Mouse (Mus musculus) G1E (cell line): ENCODE measurements at regions not wholly inside any gene's neighbourhood (a gene's known extent, or its start where the extent isn't known, plus 50 kb on each side); places are given as distances from the start of the nearest gene placed in this dataset.

Experiments
- ATAC-seq: 2 replicates; pipeline ENCODE4 v1.8.0; 2016; ENCODE audit warnings: mild to moderate bottlenecking; ENCODE audit not compliant: insufficient number of reproducible peaks, poor library complexity, low FRiP score, severe bottlenecking; ENCODE audit errors: extremely low read depth
- DNase-seq: peaks from one replicate; pipeline ENCODE4 v3.0.0; 2012; ENCODE audit warnings: low spot score
- H3K27me3 ChIP-seq: 2 replicates; pipeline ENCODE4 v1.6.1; 2012; ENCODE audit warnings: mild to moderate bottlenecking, low read length, inconsistent platforms; ENCODE audit not compliant: insufficient read depth
- H3K36me3 ChIP-seq: replicated peaks from 2 replicates; pipeline ENCODE3; 2012; ENCODE audit warnings: mild to moderate bottlenecking, inconsistent platforms
- H3K4me1 ChIP-seq: 2 replicates; pipeline ENCODE4 v1.6.1; 2012; ENCODE audit warnings: low read depth, low read length, inconsistent platforms, mixed read lengths; ENCODE audit not compliant: insufficient read depth
- H3K4me3 ChIP-seq: 2 replicates; pipeline ENCODE4 v1.5.1; 2012; ENCODE audit warnings: low read depth, mild to moderate bottlenecking, inconsistent platforms, low read length, moderate library complexity, mixed read lengths
- H3K9me3 ChIP-seq: replicated peaks from 2 replicates; pipeline ENCODE4 v1.6.1; 2012; ENCODE audit warnings: inconsistent platforms
- CTCF ChIP-seq: IDR thresholded peaks from 2 replicates; pipeline ENCODE4 v1.5.1; 2012; ENCODE audit warnings: low read depth, low read length, inconsistent platforms, mixed read lengths
- GATA1 ChIP-seq: IDR thresholded peaks from 2 replicates; pipeline ENCODE4 v1.6.1; 2012; ENCODE audit warnings: borderline replicate concordance, low read length, inconsistent platforms, mixed read lengths
- GATA2 ChIP-seq: IDR thresholded peaks from 2 replicates; pipeline ENCODE4 v1.6.1; 2012; ENCODE audit warnings: low read depth, low read length, inconsistent platforms, borderline replicate concordance
- POLR2AphosphoS5 ChIP-seq: IDR thresholded peaks from 2 replicates; pipeline ENCODE4 v1.6.1; 2012; ENCODE audit warnings: low read depth, low read length, inconsistent platforms; ENCODE audit not compliant: insufficient replicate concordance
- TAL1 ChIP-seq: conservative IDR thresholded peaks from 2 replicates; pipeline ENCODE4 v1.6.1; 2012; ENCODE audit warnings: low read depth, low read length, inconsistent platforms, mixed read lengths

DNA sequence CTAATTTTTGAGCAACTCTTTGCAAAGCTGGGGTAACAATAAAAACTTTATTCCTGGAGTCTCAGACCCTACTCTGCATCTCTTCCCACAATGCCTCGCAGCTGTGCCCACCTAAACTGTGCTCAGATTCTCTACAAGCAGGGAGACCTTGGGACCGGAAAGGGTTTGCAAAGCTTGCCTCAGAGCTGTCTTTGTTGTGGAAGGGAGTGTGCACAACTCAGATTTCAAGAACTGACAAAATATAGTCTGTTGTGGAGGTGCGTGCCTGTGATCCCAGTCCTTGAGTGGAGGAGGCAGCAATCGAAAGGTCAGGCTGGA lies 530.2 kb downstream of the Pdcd6ip start:
- Histone ChIP-seq H3K9me3 (peaks cover 23% of the 10 kb centered on the region), H3K36me3 (no peaks in the 10 kb centered on the region), H3K27me3 (no peaks in the 10 kb centered on the region), H3K4me1 (no peaks in the 10 kb centered on the region), H3K4me3 (no peak overlapping the region)
- DNase-seq (no peak), ATAC-seq (no peak)
- TF ChIP-seq GATA2 (no peak), CTCF (no peak), TAL1 (no peak), GATA1 (no peak), POLR2AphosphoS5 (no peak)

DNA sequence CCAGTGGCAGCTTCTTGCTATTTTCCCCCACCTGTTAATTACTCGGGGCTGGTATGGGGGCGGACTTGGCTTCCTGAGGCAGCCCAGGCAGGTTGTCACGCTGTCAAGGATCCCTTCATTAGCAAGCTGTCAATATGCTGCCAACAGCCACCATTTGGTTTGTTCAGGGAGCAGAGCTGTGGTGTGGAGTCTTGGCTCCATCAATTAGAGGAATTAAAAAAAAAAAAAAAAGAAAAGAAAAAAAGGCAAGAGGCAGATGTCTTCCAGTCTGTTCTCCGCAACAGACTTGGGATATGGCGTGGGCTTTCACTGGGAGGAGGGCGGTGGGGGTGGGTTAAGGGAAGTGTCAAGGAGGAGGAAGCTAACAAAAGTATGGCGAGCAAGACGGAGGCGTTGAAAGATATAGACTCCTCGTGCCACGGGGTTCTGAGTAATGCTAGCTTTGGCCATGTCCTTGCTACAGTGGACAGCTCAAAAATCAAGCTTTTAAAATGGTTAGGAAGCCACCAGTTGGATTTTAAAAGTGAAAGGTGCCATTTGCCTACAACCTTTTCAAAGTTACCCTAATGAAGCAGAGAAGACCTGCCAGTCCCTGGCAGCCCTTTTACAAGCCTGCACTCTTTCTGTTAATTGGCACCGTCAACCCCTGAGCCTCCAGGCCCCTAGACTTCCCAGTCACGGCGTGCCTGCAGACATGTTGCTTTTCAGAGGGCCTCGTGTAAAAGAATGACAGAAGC lies 530.7 kb downstream of the Pdcd6ip start:
- no peak for ATAC-seq
- TF ChIP-seq CTCF (no peak), GATA1 (no peak), POLR2AphosphoS5 (no peak), GATA2 (no peak), TAL1 (no peak)
- Histone ChIP-seq H3K36me3 (no peaks in the 10 kb centered on the region), H3K4me1 (no peaks in the 10 kb centered on the region), H3K9me3 (peaks cover 23% of the 10 kb centered on the region), H3K27me3 (no peaks in the 10 kb centered on the region), H3K4me3 (no peak overlapping the region)
- DNase-seq, result no peak

DNA sequence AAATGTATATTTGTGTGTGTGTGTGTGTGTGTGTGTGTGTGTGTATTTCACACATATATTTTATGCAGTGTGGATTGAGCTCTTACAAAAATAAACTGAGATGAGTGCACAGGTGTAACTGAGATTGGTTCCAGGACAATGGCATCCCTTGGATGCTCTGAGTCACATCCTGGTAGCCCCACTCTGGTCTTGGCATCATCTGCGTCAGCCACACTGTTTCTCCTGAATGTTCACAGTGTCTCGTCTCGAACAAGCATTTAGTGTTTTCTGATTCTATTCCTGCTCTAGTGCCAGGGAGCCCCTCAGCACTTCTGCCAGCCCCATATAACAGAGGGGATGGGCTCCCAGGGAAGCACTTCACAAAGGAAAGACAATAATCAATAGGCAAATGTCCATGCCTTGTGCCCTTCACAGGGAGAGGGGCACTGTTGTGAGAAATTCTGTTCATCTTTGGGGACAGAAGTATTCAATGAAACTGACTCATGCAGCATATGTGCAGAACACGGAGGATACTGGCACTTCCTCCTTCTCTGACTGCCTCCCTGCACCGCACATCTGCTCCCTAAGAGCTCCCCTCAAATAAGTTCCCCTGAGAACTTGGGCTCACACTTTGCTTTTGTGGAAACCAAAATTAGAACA lies 536.2 kb downstream of the Pdcd6ip start:
- H3K36me3 ChIP-seq, result no peaks in the 10 kb centered on the region
- no peak for DNase-seq
- H3K4me3 ChIP-seq, result no peak overlapping the region
- peaks cover 22% of the 10 kb centered on the region for H3K9me3 ChIP-seq
- no peaks in the 10 kb centered on the region for H3K27me3 ChIP-seq
- TF ChIP-seq GATA1, result no peak
- no peak for TF ChIP-seq CTCF
- TF ChIP-seq GATA2, result no peak
- TF ChIP-seq TAL1, result no peak
- no peak for TF ChIP-seq POLR2AphosphoS5
- no peak for ATAC-seq
- H3K4me1 ChIP-seq, result no peaks in the 10 kb centered on the region

DNA sequence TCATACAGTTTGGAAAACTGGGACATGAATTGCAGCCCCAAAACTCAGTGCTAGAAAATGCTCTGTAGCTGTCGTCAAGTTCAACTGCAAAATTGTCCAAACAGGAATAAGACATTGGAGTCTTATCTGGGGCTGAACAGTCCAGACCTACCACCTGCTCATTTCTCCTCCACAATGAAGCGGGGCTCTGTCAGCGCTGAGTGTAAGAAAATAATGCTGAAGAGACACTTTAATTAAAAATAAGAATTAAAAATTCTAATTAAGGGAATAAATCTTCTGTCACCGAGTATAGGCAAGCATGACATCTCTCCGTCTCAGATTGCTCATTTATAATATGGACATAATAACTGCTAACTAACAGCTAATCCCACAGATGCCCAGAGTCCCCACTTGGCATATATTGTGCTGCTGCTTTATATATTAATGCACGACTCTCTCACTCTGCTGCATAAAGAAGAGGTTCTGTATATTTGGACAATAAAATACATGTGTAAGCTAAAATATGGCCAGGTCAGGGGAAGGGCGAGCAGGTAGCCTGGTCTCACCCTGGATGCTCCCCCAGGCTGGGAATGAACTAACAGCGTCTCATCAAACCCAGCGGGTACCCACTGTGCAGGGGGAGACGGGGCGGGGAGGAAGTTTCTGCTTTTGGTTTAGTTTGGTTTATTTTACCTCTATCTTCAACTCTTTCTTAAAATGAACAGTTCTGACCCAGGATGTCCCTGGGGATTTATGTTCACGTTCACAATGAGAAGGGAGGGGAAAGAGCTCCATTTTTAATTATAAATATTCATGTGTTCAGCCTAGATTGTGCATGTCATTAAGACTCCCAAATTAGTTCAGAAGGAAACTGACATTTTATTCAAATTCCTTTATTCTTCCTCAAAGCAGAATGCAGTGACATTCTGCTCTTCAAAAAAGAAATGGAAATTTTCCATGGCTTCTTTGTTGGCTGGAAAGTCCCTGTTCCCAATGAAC lies 544.9 kb downstream of the Pdcd6ip start:
- ATAC-seq (no peak), DNase-seq (no peak)
- peaks cover 30% of the 10 kb centered on the region for H3K9me3 ChIP-seq
- H3K36me3 ChIP-seq, result no peaks in the 10 kb centered on the region
- H3K27me3 ChIP-seq, result no peaks in the 10 kb centered on the region
- no peak overlapping the region for H3K4me3 ChIP-seq
- no peaks in the 10 kb centered on the region for H3K4me1 ChIP-seq
- TF ChIP-seq POLR2AphosphoS5 (no peak), GATA1 (no peak), TAL1 (no peak), CTCF (no peak), GATA2 (no peak)

DNA sequence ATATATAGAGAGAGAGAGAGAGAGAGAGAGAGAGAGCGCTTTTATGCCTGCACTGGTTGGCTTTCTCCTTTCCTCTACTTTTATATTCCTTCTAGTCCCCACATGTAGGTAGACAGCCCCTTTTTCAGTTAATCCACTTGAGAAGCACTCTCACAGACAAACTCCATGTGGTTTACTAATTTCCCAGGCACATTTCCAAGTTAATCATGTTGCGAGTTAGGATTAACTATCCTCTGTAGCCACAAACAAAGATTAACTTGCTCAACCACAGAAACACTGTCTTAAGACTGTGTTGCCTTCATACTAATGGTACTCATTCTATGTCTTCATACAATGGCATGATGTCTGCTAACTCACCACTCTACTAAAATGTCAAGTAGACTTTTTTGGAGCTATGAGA lies 548.0 kb downstream of the Pdcd6ip start:
- Histone ChIP-seq H3K27me3 (no peaks in the 10 kb centered on the region), H3K4me3 (no peak overlapping the region), H3K4me1 (no peaks in the 10 kb centered on the region), H3K9me3 (peaks cover 46% of the 10 kb centered on the region), H3K36me3 (no peaks in the 10 kb centered on the region)
- TF ChIP-seq POLR2AphosphoS5 (no peak), GATA1 (no peak), CTCF (no peak), TAL1 (no peak)
- ATAC-seq (no peak), DNase-seq (no peak)

DNA sequence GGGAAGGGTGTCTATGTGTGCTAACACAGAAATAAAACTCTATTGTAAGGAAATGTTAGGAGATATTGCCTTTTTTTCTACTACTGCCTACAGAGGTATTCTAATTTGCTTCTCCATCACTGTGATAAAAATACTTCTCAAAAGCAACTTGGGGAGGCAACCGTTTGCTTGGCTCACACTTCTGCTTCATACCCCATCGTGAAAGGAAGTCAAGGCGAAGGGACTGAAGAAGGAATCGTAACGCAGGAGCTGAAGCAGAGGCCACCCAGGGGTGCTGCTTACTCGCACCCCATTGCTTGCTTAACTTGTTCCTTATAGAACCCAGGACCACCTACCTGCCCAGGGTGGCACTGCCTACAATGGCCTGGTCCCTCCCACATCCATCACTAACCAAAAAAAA lies 550.0 kb downstream of the Pdcd6ip start:
- no peaks in the 10 kb centered on the region for H3K4me1 ChIP-seq
- TF ChIP-seq CTCF, result no peak
- no peak for TF ChIP-seq GATA1
- TF ChIP-seq GATA2, result no peak
- no peak for TF ChIP-seq TAL1
- TF ChIP-seq POLR2AphosphoS5, result no peak
- no peak for DNase-seq
- no peaks in the 10 kb centered on the region for H3K36me3 ChIP-seq
- ATAC-seq, result no peak
- peaks cover 58% of the 10 kb centered on the region for H3K9me3 ChIP-seq
- no peaks in the 10 kb centered on the region for H3K27me3 ChIP-seq
- H3K4me3 ChIP-seq, result no peak overlapping the region
